Mouse (Mus musculus): ENCODE data around the gene Jam3. TPM values are rescaled to one million over a fixed set of nuclear protein-coding genes. Genes with fewer than 3 reads are reported as not detected.

Jam3 gene
- polyA plus RNA-seq, 1 experiment = 2.5 TPM

GRCm38 (mm10) chr9:27098557-27098956 lies 56.7 kb downstream of the Jam3 start:
- Histone ChIP-seq H3K27me3 (ENCODE audit: control insufficient read depth, insufficient read depth, low read length) (no peaks in the 10 kb centered on the region), H3K27ac (ENCODE audit: control insufficient read depth, insufficient read depth, low read length) (no peak overlapping the region), H3K4me1 (replicated peaks; ENCODE audit: control insufficient read depth, insufficient read depth, low read length) (no peaks in the 10 kb centered on the region), H3K36me3 (ENCODE audit: control insufficient read depth, insufficient read depth, low read length) (peaks cover 24% of the 10 kb centered on the region), H3K4me3 (ENCODE audit: control insufficient read depth, insufficient read depth, low read length) (no peak overlapping the region)
- TF ChIP-seq CTCF (IDR thresholded peaks at IDR 0.05; ENCODE audit: borderline replicate concordance, control insufficient read depth, extremely low read depth, insufficient read depth, low read length, poor library complexity) (no peak), POLR2A (IDR thresholded peaks at IDR 0.05; ENCODE audit: control insufficient read depth, extremely low read depth, insufficient read depth, low read length, poor library complexity) (no peak)
- no peak for DNase-seq
- WGBS = 97% methylated on average over 8 of the region's 8 CpGs

- 43% methylated on average over 4 of the region's 4 CpGs for WGBS
- no peaks in the 10 kb centered on the region for H3K4me1 ChIP-seq (replicated peaks; ENCODE audit: control insufficient read depth, insufficient read depth, low read length)
- no peak for TF ChIP-seq CTCF (IDR thresholded peaks at IDR 0.05; ENCODE audit: borderline replicate concordance, control insufficient read depth, extremely low read depth, insufficient read depth, low read length, poor library complexity)
- no peak for TF ChIP-seq POLR2A (IDR thresholded peaks at IDR 0.05; ENCODE audit: control insufficient read depth, extremely low read depth, insufficient read depth, low read length, poor library complexity)
- H3K36me3 ChIP-seq (ENCODE audit: control insufficient read depth, insufficient read depth, low read length) = peaks cover 24% of the 10 kb centered on the region
- H3K4me3 ChIP-seq (ENCODE audit: control insufficient read depth, insufficient read depth, low read length) = no peak overlapping the region
- no peak for DNase-seq
- H3K27ac ChIP-seq (ENCODE audit: control insufficient read depth, insufficient read depth, low read length) = no peak overlapping the region
- no peaks in the 10 kb centered on the region for H3K27me3 ChIP-seq (ENCODE audit: control insufficient read depth, insufficient read depth, low read length)
Measured at GRCm38 (mm10) chr9:27098092-27098491, 57.1 kb downstream of the Jam3 start.

DNA sequence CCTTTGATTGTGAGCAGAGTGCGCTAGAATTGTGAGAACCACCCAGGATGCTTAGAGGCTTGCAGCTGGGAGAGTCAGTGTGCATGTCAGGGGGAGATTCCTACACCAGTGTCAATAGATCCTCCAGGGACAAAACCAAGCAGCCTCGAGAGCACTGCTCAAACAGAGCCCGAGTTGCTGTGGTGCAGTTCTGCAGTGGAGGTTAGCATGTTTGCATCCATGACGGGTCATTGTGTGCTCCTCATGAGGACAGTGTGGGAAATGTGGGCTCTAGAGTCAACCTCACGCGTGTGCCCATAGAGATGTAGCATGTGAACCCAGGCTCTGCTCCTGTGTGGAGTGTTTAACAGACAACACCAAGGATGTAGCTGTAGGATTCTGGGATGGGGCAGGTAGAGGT lies 62.3 kb downstream of the Jam3 start:
- WGBS = 95% methylated on average over 6 of the region's 6 CpGs
- Histone ChIP-seq H3K27ac (ENCODE audit: control insufficient read depth, insufficient read depth, low read length) (no peak overlapping the region), H3K36me3 (ENCODE audit: control insufficient read depth, insufficient read depth, low read length) (peaks cover 66% of the 10 kb centered on the region), H3K4me3 (ENCODE audit: control insufficient read depth, insufficient read depth, low read length) (no peak overlapping the region), H3K4me1 (replicated peaks; ENCODE audit: control insufficient read depth, insufficient read depth, low read length) (no peaks in the 10 kb centered on the region), H3K27me3 (ENCODE audit: control insufficient read depth, insufficient read depth, low read length) (no peaks in the 10 kb centered on the region)
- no peak for DNase-seq
- TF ChIP-seq CTCF (IDR thresholded peaks at IDR 0.05; ENCODE audit: borderline replicate concordance, control insufficient read depth, extremely low read depth, insufficient read depth, low read length, poor library complexity) (no peak), POLR2A (IDR thresholded peaks at IDR 0.05; ENCODE audit: control insufficient read depth, extremely low read depth, insufficient read depth, low read length, poor library complexity) (no peak)

- H3K4me3 ChIP-seq (ENCODE audit: control insufficient read depth, insufficient read depth, low read length) = no peak overlapping the region
- DNase-seq = no peak
- H3K27ac ChIP-seq (ENCODE audit: control insufficient read depth, insufficient read depth, low read length) = no peak overlapping the region
- H3K36me3 ChIP-seq (ENCODE audit: control insufficient read depth, insufficient read depth, low read length) = peaks cover 80% of the 10 kb centered on the region
- no peaks in the 10 kb centered on the region for H3K4me1 ChIP-seq (replicated peaks; ENCODE audit: control insufficient read depth, insufficient read depth, low read length)
- TF ChIP-seq CTCF (IDR thresholded peaks at IDR 0.05; ENCODE audit: borderline replicate concordance, control insufficient read depth, extremely low read depth, insufficient read depth, low read length, poor library complexity) (no peak), POLR2A (IDR thresholded peaks at IDR 0.05; ENCODE audit: control insufficient read depth, extremely low read depth, insufficient read depth, low read length, poor library complexity) (no peak)
- H3K27me3 ChIP-seq (ENCODE audit: control insufficient read depth, insufficient read depth, low read length) = no peaks in the 10 kb centered on the region
- WGBS = 95% methylated on average over 13 of the region's 13 CpGs
Measured at GRCm38 (mm10) chr9:27090801-27091775, 64.1 kb downstream of the Jam3 start.

- Histone ChIP-seq H3K4me1 (replicated peaks; ENCODE audit: control insufficient read depth, insufficient read depth, low read length) (no peaks in the 10 kb centered on the region), H3K36me3 (ENCODE audit: control insufficient read depth, insufficient read depth, low read length) (peaks cover 80% of the 10 kb centered on the region), H3K27ac (ENCODE audit: control insufficient read depth, insufficient read depth, low read length) (no peak overlapping the region), H3K4me3 (ENCODE audit: control insufficient read depth, insufficient read depth, low read length) (no peak overlapping the region), H3K27me3 (ENCODE audit: control insufficient read depth, insufficient read depth, low read length) (no peaks in the 10 kb centered on the region)
- TF ChIP-seq CTCF (IDR thresholded peaks at IDR 0.05; ENCODE audit: borderline replicate concordance, control insufficient read depth, extremely low read depth, insufficient read depth, low read length, poor library complexity) (no peak), POLR2A (IDR thresholded peaks at IDR 0.05; ENCODE audit: control insufficient read depth, extremely low read depth, insufficient read depth, low read length, poor library complexity) (no peak)
- DNase-seq = no peak
- 100% methylated on average over 1 of the region's 1 CpGs for WGBS
Measured at GRCm38 (mm10) chr9:27090134-27090533, 65.1 kb downstream of the Jam3 start.

DNA sequence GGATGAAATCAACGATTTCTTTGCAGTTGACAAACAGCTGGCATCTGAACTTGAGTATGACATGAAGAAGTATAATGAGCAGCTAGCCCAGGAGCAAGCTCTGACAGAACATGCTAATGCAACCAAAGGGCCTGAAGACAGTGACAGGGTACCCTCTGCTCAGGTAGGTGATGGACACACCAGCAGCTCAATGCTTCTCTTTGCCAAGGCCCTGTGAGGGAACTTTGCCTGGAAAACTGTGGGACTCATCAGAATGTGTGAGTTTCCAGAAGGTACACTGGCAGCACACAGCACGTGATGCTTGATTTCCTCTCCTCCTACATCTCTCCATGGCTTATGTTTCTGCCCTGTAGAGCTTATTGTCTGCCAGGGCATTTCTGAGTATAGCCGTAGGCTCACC lies 67.8 kb downstream of the Jam3 start:
- no peaks in the 10 kb centered on the region for H3K4me1 ChIP-seq (replicated peaks; ENCODE audit: control insufficient read depth, insufficient read depth, low read length)
- TF ChIP-seq CTCF (IDR thresholded peaks at IDR 0.05; ENCODE audit: borderline replicate concordance, control insufficient read depth, extremely low read depth, insufficient read depth, low read length, poor library complexity) = no peak
- no peak for TF ChIP-seq POLR2A (IDR thresholded peaks at IDR 0.05; ENCODE audit: control insufficient read depth, extremely low read depth, insufficient read depth, low read length, poor library complexity)
- peaks cover 87% of the 10 kb centered on the region for H3K36me3 ChIP-seq (ENCODE audit: control insufficient read depth, insufficient read depth, low read length)
- no peaks in the 10 kb centered on the region for H3K27me3 ChIP-seq (ENCODE audit: control insufficient read depth, insufficient read depth, low read length)
- DNase-seq = no peak
- H3K4me3 ChIP-seq (ENCODE audit: control insufficient read depth, insufficient read depth, low read length) = no peak overlapping the region
- 96% methylated on average over 3 of the region's 3 CpGs for WGBS
- no peak overlapping the region for H3K27ac ChIP-seq (ENCODE audit: control insufficient read depth, insufficient read depth, low read length)
